Mouse (Mus musculus) E14TG2a.4 (cell line): ENCODE results near the gene Gch1.

Experiments
- CTCF ChIP-seq: conservative IDR thresholded peaks from 2 replicates; pipeline ENCODE4 v1.5.1; 2014; ENCODE audit warnings: low read length
- POU5F1 ChIP-seq: IDR thresholded peaks from 2 replicates; pipeline ENCODE4 v1.6.1; 2014; ENCODE audit warnings: low read length, borderline replicate concordance

- TF ChIP-seq CTCF (no peak), POU5F1 (no peak)
Measured at GRCm38 (mm10) chr14:47104246-47105173, 84.7 kb downstream of the Gch1 start.
